In genomic region chrX:144689859-144690181, GRCm38 (mm10) we compare ENCODE assay signal across 9 mouse cellular contexts. TPM values are rescaled to one million over a fixed set of nuclear protein-coding genes. Genes with fewer than 3 reads are reported as not detected.
DNase-seq lines count a peak whose midpoint lies in the region; ATAC-seq and TF ChIP-seq lines count a peak whose summit lies in the region.
"Had no signal": no experiment of that assay in that cellular context is flagged by ENCODE, and none has a peak within 500 bp of the region (broad histone marks: within the 10 kb centered on the region; RNA-seq: fewer than 3 reads in every experiment).

No protein-coding gene starts in this region.

- no peak overlapping the region for H3K9ac ChIP-seq in kidney, postnatal 0 days (ENCODE audit: low read depth, low read length)
- H3K9ac ChIP-seq in embryonic facial prominence, embryonic 11.5 days (replicated peaks; ENCODE audit: low read length), result no peak overlapping the region
- 0 out of 2 replicates have a peak overlapping the region, but pooled peaks have one; percentile 10 for H3K9ac ChIP-seq in hindbrain, embryonic 15.5 days
- no peak overlapping the region for H3K9ac ChIP-seq in midbrain, embryonic 14.5 days (replicated peaks; ENCODE audit: low read length)

- peak overlapping the region; percentile 68 for H3K4me2 ChIP-seq in kidney, postnatal 0 days (ENCODE audit: low read length)
- H3K4me2 ChIP-seq in embryonic facial prominence, embryonic 11.5 days (ENCODE audit: low read depth, low read length), result peak overlapping the region; percentile 69
- H3K4me2 ChIP-seq in hindbrain, embryonic 15.5 days, result peak overlapping the region; percentile 70
- H3K4me2 ChIP-seq in midbrain, embryonic 14.5 days (ENCODE audit: low read length), result peak overlapping the region; percentile 65

- H3K4me1 ChIP-seq in kidney, postnatal 0 days (replicated peaks; ENCODE audit: insufficient read depth, low read length), result no peaks in the 10 kb centered on the region
- H3K4me1 ChIP-seq in embryonic facial prominence, embryonic 11.5 days (ENCODE audit: control insufficient read depth, insufficient read depth, low read length), result no peaks in the 10 kb centered on the region
- H3K4me1 ChIP-seq in hindbrain, embryonic 15.5 days (replicated peaks), result no peaks in the 10 kb centered on the region
- H3K4me1 ChIP-seq in midbrain, embryonic 14.5 days (ENCODE audit: control insufficient read depth, insufficient read depth, low read length), result no peaks in the 10 kb centered on the region

- H3K9me3 ChIP-seq in kidney, postnatal 0 days (replicated peaks; ENCODE audit: low read length), result no peaks in the 10 kb centered on the region
- H3K9me3 ChIP-seq in embryonic facial prominence, embryonic 11.5 days (replicated peaks; ENCODE audit: control insufficient read depth, low read length), result no peaks in the 10 kb centered on the region
- H3K9me3 ChIP-seq in hindbrain, embryonic 15.5 days, result no peaks in the 10 kb centered on the region
- no peaks in the 10 kb centered on the region for H3K9me3 ChIP-seq in midbrain, embryonic 14.5 days (ENCODE audit: control insufficient read depth, low read length)

- peaks cover 8% of the 10 kb centered on the region; the same call in 1 of the 2 replicates for H3K27me3 ChIP-seq in kidney, postnatal 0 days (ENCODE audit: insufficient read depth, low read length)
- peaks cover 10% of the 10 kb centered on the region; the same call in 1 of the 2 replicates for H3K27me3 ChIP-seq in embryonic facial prominence, embryonic 11.5 days (ENCODE audit: control insufficient read depth, insufficient read depth, low read length)
- no peaks in the 10 kb centered on the region; the same call in 1 of the 2 replicates for H3K27me3 ChIP-seq in hindbrain, embryonic 15.5 days
- no peaks in the 10 kb centered on the region for H3K27me3 ChIP-seq in midbrain, embryonic 14.5 days (ENCODE audit: control insufficient read depth, insufficient read depth, low read length)

- WGBS in kidney, postnatal 0 days, result 22% methylated on average over 7 of the region's 7 CpGs
- WGBS in embryonic facial prominence, embryonic 11.5 days, result 20% methylated on average over 7 of the region's 7 CpGs
- WGBS in hindbrain, embryonic 15.5 days, result 12% methylated on average over 7 of the region's 7 CpGs
- WGBS in midbrain, embryonic 14.5 days, result 22% methylated on average over 7 of the region's 7 CpGs

- TF ChIP-seq CTCF in kidney, postnatal 0 days (IDR thresholded peaks at IDR 0.05; ENCODE audit: low read depth), result no peak

- H3K27ac ChIP-seq in kidney, postnatal 0 days, result no peak overlapping the region
- no peak overlapping the region for H3K27ac ChIP-seq in embryonic facial prominence, embryonic 11.5 days (replicated peaks; ENCODE audit: low read depth, low read length)
- H3K27ac ChIP-seq in hindbrain, embryonic 15.5 days (replicated peaks), result no peak overlapping the region
- no peak overlapping the region for H3K27ac ChIP-seq in midbrain, embryonic 14.5 days (replicated peaks; ENCODE audit: low read depth, low read length)

- peak; percentile 7 for DNase-seq in kidney, postnatal 0 days (ENCODE audit: low spot score)
- DNase-seq in kidney, adult 11 months, result no peak
- DNase-seq in embryonic facial prominence, embryonic 11.5 days (ENCODE audit: low spot score), result peak; percentile 33
- peak; percentile 38 for DNase-seq in midbrain, embryonic 14.5 days
- no peak for DNase-seq in cerebellum, adult 18-20 months

- no peak for ATAC-seq in kidney, postnatal 0 days (replicated peaks; ENCODE audit: low FRiP score, low read depth)
- ATAC-seq in embryonic facial prominence, embryonic 11.5 days (replicated peaks; ENCODE audit: insufficient number of reproducible peaks, low FRiP score, low TSS enrichment, low read depth), result no peak
- 0 out of 2 replicates have a peak, but pooled peaks have one; percentile 16 for ATAC-seq in hindbrain, embryonic 15.5 days (ENCODE audit: low FRiP score, low read depth)
- ATAC-seq in midbrain, embryonic 14.5 days (ENCODE audit: low FRiP score, low TSS enrichment), result no peak
- ATAC-seq in erythroblast, adult 5-6 weeks (replicated peaks; ENCODE audit: low FRiP score, poor library complexity, severe bottlenecking), result no peak
- no peak for ATAC-seq in erythroid progenitor cell, adult 5-6 weeks (replicated peaks; ENCODE audit: low FRiP score, poor library complexity, severe bottlenecking)

- peak overlapping the region; percentile 40; the same call in 1 of the 2 replicates for H3K4me3 ChIP-seq in kidney, postnatal 0 days (replicated peaks; ENCODE audit: low read depth, low read length)
- no peak overlapping the region for H3K4me3 ChIP-seq in embryonic facial prominence, embryonic 11.5 days (ENCODE audit: low read depth, low read length)
- H3K4me3 ChIP-seq in hindbrain, embryonic 15.5 days, result peak overlapping the region; percentile 49
- peak overlapping the region; percentile 43 for H3K4me3 ChIP-seq in midbrain, embryonic 14.5 days (replicated peaks; ENCODE audit: low read depth, low read length)

- H3K36me3 ChIP-seq in kidney, postnatal 0 days (ENCODE audit: insufficient read depth, low read length), result no peaks in the 10 kb centered on the region
- H3K36me3 ChIP-seq in embryonic facial prominence, embryonic 11.5 days (replicated peaks; ENCODE audit: control insufficient read depth, insufficient read depth, low read depth, low read length), result no peaks in the 10 kb centered on the region
- H3K36me3 ChIP-seq in hindbrain, embryonic 15.5 days, result no peaks in the 10 kb centered on the region
- no peaks in the 10 kb centered on the region for H3K36me3 ChIP-seq in midbrain, embryonic 14.5 days (ENCODE audit: control insufficient read depth, insufficient read depth, low read length)

RNA-seq across cellular contexts. Expression of gene Rtl4, which starts 1.1 kb away (rescaled TPM):
- 0.42 and 0.52 TPM in 2 replicates for polyA plus RNA-seq in kidney, postnatal 0 days (2015; fragmentation: Nextera tagmentation; extraction: Ambion mirVana)
- polyA plus RNA-seq in embryonic facial prominence, embryonic 11.5 days (2014; fragmentation: Nextera tagmentation; extraction: Ambion mirVana), result 0.39 and 0.54 TPM in 2 replicates
- 1.2 TPM in 2 replicates for polyA plus RNA-seq in hindbrain, embryonic 15.5 days (2015; fragmentation: Nextera tagmentation; extraction: Ambion mirVana)
- polyA plus RNA-seq in midbrain, embryonic 14.5 days (2014; fragmentation: Nextera tagmentation; extraction: Ambion mirVana), result 0.75 and 1.1 TPM in 2 replicates
- total RNA-seq in erythroblast, adult 5-6 weeks (2015; ENCODE audit: low replicate concordance), result not detected in 2 replicates
- total RNA-seq in erythroblast, adult 5-6 weeks (2017; ENCODE audit: low replicate concordance), result not detected in 2 replicates
- not detected in 2 replicates for total RNA-seq in erythroid progenitor cell, adult 5-6 weeks (2015; ENCODE audit: low replicate concordance)
- total RNA-seq in erythroid progenitor cell, adult 5-6 weeks (2017; ENCODE audit: low replicate concordance), result not detected in 2 replicates
- total RNA-seq: hematopoietic stem cell, adult 5-6 weeks had no signal

RNA-seq across cellular contexts. Expression of gene Trpc5, which starts 1.8 kb away (rescaled TPM):
- 0.04 TPM in 1 of 2 replicates, not detected in the other for polyA plus RNA-seq in kidney, postnatal 0 days (2015; fragmentation: Nextera tagmentation; extraction: Ambion mirVana)
- polyA plus RNA-seq in embryonic facial prominence, embryonic 11.5 days (2014; fragmentation: Nextera tagmentation; extraction: Ambion mirVana), result 0.18 and 0.33 TPM in 2 replicates
- polyA plus RNA-seq in hindbrain, embryonic 15.5 days (2015; fragmentation: Nextera tagmentation; extraction: Ambion mirVana), result 2.6 and 3.3 TPM in 2 replicates
- 1.9 and 2.2 TPM in 2 replicates for polyA plus RNA-seq in midbrain, embryonic 14.5 days (2014; fragmentation: Nextera tagmentation; extraction: Ambion mirVana)
- not detected in 2 replicates for total RNA-seq in erythroblast, adult 5-6 weeks (2015; ENCODE audit: low replicate concordance)
- not detected in 2 replicates for total RNA-seq in erythroblast, adult 5-6 weeks (2017; ENCODE audit: low replicate concordance)
- total RNA-seq in erythroid progenitor cell, adult 5-6 weeks (2015; ENCODE audit: low replicate concordance), result not detected in 2 replicates
- not detected in 2 replicates for total RNA-seq in erythroid progenitor cell, adult 5-6 weeks (2017; ENCODE audit: low replicate concordance)
- total RNA-seq: hematopoietic stem cell, adult 5-6 weeks had no signal

Comparison
In these comparisons a context has a peak if more than half of its experiments do, and no peak if none do; other contexts are left out.
1. DNase-seq: peak in kidney, postnatal 0 days (single experiment), embryonic facial prominence, embryonic 11.5 days (single experiment) and midbrain, embryonic 14.5 days (single experiment); none in kidney, adult 11 months (single experiment) and cerebellum, adult 18-20 months (0 of 2).
2. Peak in every context shown above with its lines, with median percentiles within 50 percentile points of each other: H3K4me2 ChIP-seq.